Mouse (Mus musculus) cerebellum, adult 2 months (tissue): ENCODE data around the gene Adh5. TPM values are rescaled to one million over a fixed set of nuclear protein-coding genes. Genes with fewer than 3 reads are reported as not detected.

ENCODE experiments used
- DNase-seq, 2 experiments: peaks; one replicate each; pipeline ENCODE4 v3.0.0; 2021
- H3K27ac ChIP-seq: fragments of 200-500 bp; 2 replicates; pipeline ENCODE4 v1.5.1; 2012; ENCODE audit warnings: low read length, control low read depth, inconsistent platforms; ENCODE audit not compliant: insufficient read depth
- H3K27me3 ChIP-seq: fragments of 200-500 bp; 2 replicates; pipeline ENCODE4 v1.6.1; 2012; ENCODE audit warnings: inconsistent platforms, mild to moderate bottlenecking, low read length, moderate library complexity; ENCODE audit not compliant: control insufficient read depth, insufficient read depth
- H3K4me1 ChIP-seq: fragments of 200-500 bp; 2 replicates; pipeline ENCODE4 v1.6.1; 2011; ENCODE audit warnings: low read length; ENCODE audit not compliant: control insufficient read depth, insufficient read depth
- H3K4me3 ChIP-seq: fragments of 200-500 bp; replicated peaks from 2 replicates; pipeline ENCODE3; 2011; ENCODE audit warnings: mild to moderate bottlenecking, low read depth, low read length, control low read depth; ENCODE audit not compliant: insufficient read depth
- CTCF ChIP-seq: fragments of 200-500 bp; IDR thresholded peaks from 2 replicates; pipeline ENCODE4 v1.5.1; 2011; ENCODE audit warnings: low read depth, mild to moderate bottlenecking, control low read depth, low read length, moderate library complexity, borderline replicate concordance; ENCODE audit not compliant: insufficient read depth
- POLR2A ChIP-seq: fragments of 200-500 bp; IDR thresholded peaks from 2 replicates; pipeline ENCODE4 v1.6.1; 2011; ENCODE audit warnings: low read length, control low read depth, borderline replicate concordance; ENCODE audit not compliant: insufficient read depth
- WGBS: fragments of 180-500 bp; shearing (Covaris S2); methylation state at CpG from one replicate; pipeline ENCODE4 v1.1.7; 2018; 5-methylcytosine and 5-hydroxymethylcytosine counted together
- polyA plus RNA-seq: library from polyadenylated mRNA; depleted of rRNA; stranded (reverse); fragments of >200 nt; gene quantifications from 2 replicates; pipeline ENCODE4 v1.2.3, GENCODE M21; 2012

Gene Adh5
- polyA plus RNA-seq, 1 experiment, result 84.6 TPM

- WGBS, result 83% methylated on average over 6 of the region's 6 CpGs
- no peak for DNase-seq
- TF ChIP-seq POLR2A, result no peak
- no peaks in the 10 kb centered on the region for H3K4me1 ChIP-seq
- no peaks in the 10 kb centered on the region for H3K27me3 ChIP-seq
- no peak within 1 kb of the TSS for H3K27ac ChIP-seq
- H3K4me3 ChIP-seq, result no peak within 1 kb of the TSS
These were observed 27.7 kb upstream of the Adh5 start, which contains the start of gene Adh4 for GRCm38 (mm10) chr3:138415121-138415690. Gene Adh4, plus strand, starts transcription at chr3:138415466.

DNA sequence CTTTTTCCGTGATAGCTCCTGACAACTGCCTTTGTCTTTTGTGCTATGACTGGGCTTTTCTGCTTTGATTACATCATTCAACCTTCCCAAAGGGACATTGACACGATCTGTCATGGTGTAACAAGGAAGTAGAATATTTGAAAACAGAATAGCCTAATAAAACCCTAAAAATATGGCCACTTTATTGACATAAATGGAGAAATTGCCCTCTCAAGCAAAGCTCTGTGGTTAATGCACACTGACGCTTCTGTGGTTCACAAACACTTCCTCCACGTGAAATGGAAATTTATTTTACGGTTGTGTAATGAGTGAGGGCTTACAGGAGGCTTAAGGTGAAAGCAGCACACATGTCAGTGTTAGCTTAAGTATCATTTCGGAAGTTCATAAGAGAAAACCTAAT lies 23.5 kb upstream of the Adh5 start:
- H3K27me3 ChIP-seq, result no peaks in the 10 kb centered on the region
- 79% methylated on average over 6 of the region's 6 CpGs for WGBS
- H3K4me3 ChIP-seq, result no peak overlapping the region
- no peak overlapping the region for H3K27ac ChIP-seq
- no peak for DNase-seq
- H3K4me1 ChIP-seq, result no peaks in the 10 kb centered on the region
- no peak for TF ChIP-seq POLR2A
- TF ChIP-seq CTCF, result no peak

DNA sequence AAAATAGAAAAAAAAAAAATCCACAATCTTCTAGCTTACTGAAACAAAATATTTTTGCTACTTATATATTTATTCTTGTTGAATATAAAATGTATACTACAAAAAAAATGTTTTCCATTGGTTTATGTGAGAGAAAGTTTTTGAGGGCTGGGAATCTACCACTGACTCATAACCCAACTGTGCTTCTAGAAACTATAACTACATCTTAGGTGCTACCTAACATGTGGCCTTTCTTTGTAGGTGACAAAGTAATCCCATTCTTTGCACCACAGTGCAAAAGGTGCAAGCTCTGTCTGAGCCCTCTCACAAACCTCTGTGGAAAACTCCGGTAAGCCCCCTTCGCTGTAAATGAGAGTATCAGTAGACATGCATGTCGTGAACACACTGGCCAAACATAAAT lies 22.5 kb upstream of the Adh5 start:
- no peaks in the 10 kb centered on the region for H3K27me3 ChIP-seq
- no peak overlapping the region for H3K27ac ChIP-seq
- no peaks in the 10 kb centered on the region for H3K4me1 ChIP-seq
- TF ChIP-seq POLR2A (no peak), CTCF (no peak)
- no peak overlapping the region for H3K4me3 ChIP-seq
- DNase-seq, result no peak
- 95% methylated on average over 3 of the region's 3 CpGs for WGBS

GRCm38 (mm10) chr3:138423664-138424063 lies 19.2 kb upstream of the Adh5 start:
- TF ChIP-seq CTCF (no peak), POLR2A (no peak)
- no peak for DNase-seq
- 50% methylated on average over 2 of the region's 2 CpGs for WGBS

DNA sequence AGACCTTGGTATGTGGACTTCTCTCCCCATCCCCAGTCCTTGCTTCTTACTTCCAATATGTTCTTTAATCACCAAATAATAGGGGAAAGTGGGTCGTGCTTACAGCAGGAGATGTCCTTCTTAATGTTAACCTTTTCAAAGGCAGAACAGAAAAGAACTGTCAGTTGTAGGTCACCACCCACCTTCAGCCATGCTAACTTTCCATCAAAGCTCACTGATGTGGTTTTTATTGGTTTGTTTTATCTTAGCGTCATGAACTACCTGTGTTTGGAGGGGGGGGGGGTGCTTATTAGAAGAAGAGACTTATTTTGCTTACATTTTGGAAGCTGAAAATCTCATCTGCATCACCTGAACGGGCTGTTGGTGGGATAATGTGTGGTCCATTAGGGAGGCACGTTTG lies 18.6 kb upstream of the Adh5 start:
- Histone ChIP-seq H3K4me1 (no peaks in the 10 kb centered on the region), H3K27ac (no peak overlapping the region), H3K4me3 (no peak overlapping the region), H3K27me3 (no peaks in the 10 kb centered on the region)
- 67% methylated on average over 4 of the region's 4 CpGs for whole genome bisulfite sequencing
- no peak for DNase-seq
- TF ChIP-seq POLR2A (no peak), CTCF (no peak)

More at GRCm38 (mm10) chr3:138423664-138424063, 19.2 kb upstream of the Adh5 start:
- H3K27me3 ChIP-seq, result no peaks in the 10 kb centered on the region
- no peak overlapping the region for H3K27ac ChIP-seq
- H3K4me1 ChIP-seq, result no peaks in the 10 kb centered on the region
- no peak overlapping the region for H3K4me3 ChIP-seq

GRCm38 (mm10) chr3:138430360-138430976 lies 12.4 kb upstream of the Adh5 start:
- DNase-seq, result no peak
- Histone ChIP-seq H3K4me1 (no peaks in the 10 kb centered on the region), H3K4me3 (no peak overlapping the region), H3K27ac (no peak overlapping the region), H3K27me3 (no peaks in the 10 kb centered on the region)
- WGBS, result 88% methylated on average over 6 of the region's 6 CpGs
- no peak for TF ChIP-seq CTCF
- no peak for TF ChIP-seq POLR2A

DNA sequence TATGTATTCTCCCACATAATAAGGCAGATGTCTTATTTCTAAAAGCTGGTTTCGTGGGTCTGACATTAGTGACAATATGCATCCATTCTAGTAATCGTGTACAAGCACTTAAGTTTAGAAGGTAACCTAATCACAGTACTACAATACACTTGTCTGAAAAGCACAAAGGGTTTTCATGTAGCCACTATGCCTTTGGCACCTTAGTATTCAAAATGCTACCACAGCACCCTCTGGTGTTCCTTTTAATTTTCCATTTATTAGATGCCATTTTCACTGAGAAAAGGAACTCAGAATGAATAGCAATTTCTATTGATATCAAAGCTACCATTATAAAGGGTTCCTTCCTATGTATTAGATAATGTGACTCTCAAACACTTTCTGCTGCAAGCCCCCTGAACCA lies 11.1 kb upstream of the Adh5 start:
- WGBS, result 68% methylated on average over 2 of the region's 2 CpGs

GRCm38 (mm10) chr3:138438716-138439115 lies 4.2 kb upstream of the Adh5 start:
- no peak for DNase-seq
- Histone ChIP-seq H3K27me3 (no peaks in the 10 kb centered on the region), H3K4me1 (no peaks in the 10 kb centered on the region), H3K4me3 (no peak overlapping the region), H3K27ac (no peak overlapping the region)
- TF ChIP-seq POLR2A (no peak), CTCF (no peak)
- WGBS, result 81% methylated on average over 3 of the region's 3 CpGs

More for the DNA sequence above, 11.1 kb upstream of the Adh5 start:
- Histone ChIP-seq H3K27me3 (no peaks in the 10 kb centered on the region), H3K4me3 (no peak overlapping the region), H3K4me1 (no peaks in the 10 kb centered on the region), H3K27ac (no peak overlapping the region)
- no peak for DNase-seq
- TF ChIP-seq CTCF (no peak), POLR2A (no peak)

DNA sequence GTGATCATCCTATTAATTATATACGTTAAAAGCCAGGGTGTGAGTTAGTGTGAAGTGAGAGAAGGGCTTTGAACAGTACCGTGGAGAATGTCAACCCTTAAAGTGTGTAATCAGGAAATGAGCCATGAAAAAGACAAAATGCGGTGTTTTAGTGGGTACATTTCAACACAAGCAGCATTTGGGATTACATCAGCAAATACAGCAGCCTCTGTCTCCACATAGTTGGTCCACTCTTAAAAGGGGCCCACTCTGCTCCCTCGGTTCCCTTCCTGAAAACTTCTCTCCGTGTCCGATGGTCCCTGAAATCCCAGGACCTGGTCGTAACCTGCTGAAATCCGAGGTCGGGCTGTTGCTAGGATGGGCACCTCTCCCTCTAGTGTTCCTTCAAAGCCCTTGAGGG lies 690 bp upstream of the Adh5 start:
- WGBS, result under 1% methylated on average over 9 of the region's 9 CpGs
- 0 out of 2 replicates have a peak, but pooled peaks cover 3% of the 10 kb centered on the region for H3K4me1 ChIP-seq
- TF ChIP-seq POLR2A (no peak), CTCF (no peak)
- H3K27me3 ChIP-seq, result no peaks in the 10 kb centered on the region
- no peak overlapping the region for H3K27ac ChIP-seq
- no peak for DNase-seq
- H3K4me3 ChIP-seq, result peak overlapping the region; percentile 80
